Mouse (Mus musculus) limb, embryonic 14.5 days (tissue): ENCODE measurements around the gene Fam53b. TPM values are rescaled to one million over a fixed set of nuclear protein-coding genes. Genes with fewer than 3 reads are reported as not detected.

Experiments used
- ATAC-seq: fragments of 200-750 bp; cut with Nextera tagmentation; 2 replicates; pipeline ENCODE4 v1.8.0; 2017; ENCODE audit warnings: low read depth, moderate number of reproducible peaks, moderate TSS enrichment; ENCODE audit not compliant: low FRiP score
- DNase-seq: peaks from one replicate; pipeline ENCODE4 v3.0.0-alpha.2; 2015; ENCODE audit warnings: low spot score
- H3K27ac ChIP-seq: fragments of 300-500 bp; sonication (generic); replicated peaks from 2 replicates; pipeline ENCODE4 v1.5.1; 2014; ENCODE audit warnings: low read depth, mild to moderate bottlenecking, low read length, moderate library complexity, mixed read lengths
- H3K27me3 ChIP-seq: fragments of 300-500 bp; sonication (generic); 2 replicates; pipeline ENCODE4 v1.6.1; 2014; ENCODE audit warnings: low read length, mixed read lengths; ENCODE audit not compliant: control insufficient read depth, insufficient read depth
- H3K36me3 ChIP-seq: fragments of 300-500 bp; sonication (generic); 2 replicates; pipeline ENCODE4 v1.6.1; 2014; ENCODE audit warnings: mild to moderate bottlenecking, low read length, moderate library complexity, mixed read lengths; ENCODE audit not compliant: control insufficient read depth, insufficient read depth
- H3K4me1 ChIP-seq: fragments of 300-500 bp; sonication (generic); 2 replicates; pipeline ENCODE4 v1.6.1; 2014; ENCODE audit warnings: antibody characterized with exemption, low read length, mixed read lengths; ENCODE audit not compliant: control insufficient read depth, insufficient read depth
- H3K4me2 ChIP-seq: fragments of 300-500 bp; sonication (generic); replicated peaks from 2 replicates; pipeline ENCODE4 v1.6.1; 2014; ENCODE audit warnings: low read depth, mild to moderate bottlenecking, low read length, moderate library complexity; ENCODE audit not compliant: severe bottlenecking
- H3K4me3 ChIP-seq: fragments of 300-500 bp; sonication (generic); replicated peaks from 2 replicates; pipeline ENCODE4 v1.5.1; 2014; ENCODE audit warnings: low read length
- H3K9ac ChIP-seq: fragments of 300-500 bp; sonication (generic); 2 replicates; pipeline ENCODE4 v1.6.1; 2014; ENCODE audit warnings: mild to moderate bottlenecking, low read depth, low read length, moderate library complexity; ENCODE audit not compliant: severe bottlenecking
- H3K9me3 ChIP-seq: fragments of 300-500 bp; sonication (generic); 2 replicates; pipeline ENCODE4 v1.6.1; 2016; ENCODE audit warnings: low read length; ENCODE audit not compliant: control insufficient read depth
- POLR2A ChIP-seq: fragments of 200-500 bp; IDR thresholded peaks from 2 replicates; pipeline ENCODE4 v1.8.0; 2012; ENCODE audit warnings: inconsistent platforms, mild to moderate bottlenecking, moderate library complexity, borderline replicate concordance; ENCODE audit not compliant: insufficient read depth, insufficient read length; ENCODE audit errors: extremely low read depth
- WGBS: fragments of 180-500 bp; shearing (Covaris S2); extraction: QIAGEN DNeasy Blood & Tissue Kit; methylation state at CpG from one replicate; pipeline ENCODE4 v1.1.7; 2014; 5-methylcytosine and 5-hydroxymethylcytosine counted together
- polyA plus RNA-seq, 2 experiments: library from polyadenylated mRNA; depleted of rRNA in 1 of 2; stranded (reverse) in 1 of 2; unstranded in 1 of 2; fragments of >200 nt; fragmentation: Nextera tagmentation in 1 of 2; extraction: Ambion mirVana in 1 of 2; gene quantifications; 2 replicates each; pipeline versions ENCODE4 v1.2.1 to v1.2.3; 2012 to 2014

Fam53b gene
- polyA plus RNA-seq, 2 experiments: 15.1 to 20.8 TPM

GRCm38 (mm10) chr7:132799119-132800016 is 14.3 kb downstream of the Fam53b start:
- no peak for DNase-seq
- no peak overlapping the region for H3K9ac ChIP-seq
- H3K27me3 ChIP-seq: no peaks in the 10 kb centered on the region
- ATAC-seq: no peak
- no peak overlapping the region for H3K4me2 ChIP-seq
- no peak overlapping the region for H3K27ac ChIP-seq
- peaks cover 7% of the 10 kb centered on the region for H3K4me1 ChIP-seq
- no peak for TF ChIP-seq POLR2A
- WGBS: 86% methylated on average over 5 of the region's 5 CpGs
- peaks cover 7% of the 10 kb centered on the region for H3K36me3 ChIP-seq
- H3K9me3 ChIP-seq: no peaks in the 10 kb centered on the region
- H3K4me3 ChIP-seq: no peak overlapping the region

DNA sequence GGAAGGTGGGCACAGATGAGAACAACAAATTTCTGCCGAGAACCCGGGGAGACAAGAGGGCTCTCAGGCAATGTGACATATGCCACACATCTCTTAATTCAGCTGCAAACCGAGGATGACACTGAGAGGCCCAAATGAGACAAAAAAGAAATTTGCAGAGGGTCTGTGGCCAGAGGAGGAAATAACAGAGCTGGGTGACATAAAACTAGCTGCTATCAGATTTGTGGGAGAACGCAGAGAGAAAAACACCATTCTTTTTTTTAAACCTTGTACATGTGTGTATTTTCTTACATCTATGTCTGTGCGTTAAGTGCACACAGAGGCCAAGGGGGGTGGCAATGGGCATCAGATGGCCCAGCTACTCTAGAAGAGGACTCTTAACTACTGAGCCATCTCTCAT is 18.5 kb downstream of the Fam53b start:
- H3K27ac ChIP-seq: no peak overlapping the region
- no peak overlapping the region for H3K4me2 ChIP-seq
- no peaks in the 10 kb centered on the region for H3K9me3 ChIP-seq
- DNase-seq (no peak), ATAC-seq (no peak)
- TF ChIP-seq POLR2A: no peak
- peaks cover 5% of the 10 kb centered on the region; the same call in 1 of the 2 replicates for H3K4me1 ChIP-seq
- H3K36me3 ChIP-seq: peaks cover 2% of the 10 kb centered on the region; the same call in 1 of the 2 replicates
- H3K9ac ChIP-seq: no peak overlapping the region
- H3K4me3 ChIP-seq: no peak overlapping the region
- 87% methylated on average over 5 of the region's 5 CpGs for WGBS
- H3K27me3 ChIP-seq: no peaks in the 10 kb centered on the region

GRCm38 (mm10) chr7:132793467-132793866 is 20.2 kb downstream of the Fam53b start:
- 66% methylated on average over 6 of the region's 6 CpGs for WGBS
- no peak for DNase-seq
- Histone ChIP-seq H3K27me3 (no peaks in the 10 kb centered on the region), H3K27ac (0 out of 2 replicates have a peak overlapping the region, but pooled peaks have one; percentile 8), H3K36me3 (no peaks in the 10 kb centered on the region), H3K4me3 (no peak overlapping the region), H3K4me2 (no peak overlapping the region), H3K9me3 (no peaks in the 10 kb centered on the region), H3K4me1 (peaks cover 5% of the 10 kb centered on the region; the same call in 1 of the 2 replicates), H3K9ac (no peak overlapping the region)
- ATAC-seq: no peak
- TF ChIP-seq POLR2A: no peak

GRCm38 (mm10) chr7:132790447-132791219 is 23.1 kb downstream of the Fam53b start:
- H3K36me3 ChIP-seq: no peaks in the 10 kb centered on the region
- no peak for ATAC-seq

DNA sequence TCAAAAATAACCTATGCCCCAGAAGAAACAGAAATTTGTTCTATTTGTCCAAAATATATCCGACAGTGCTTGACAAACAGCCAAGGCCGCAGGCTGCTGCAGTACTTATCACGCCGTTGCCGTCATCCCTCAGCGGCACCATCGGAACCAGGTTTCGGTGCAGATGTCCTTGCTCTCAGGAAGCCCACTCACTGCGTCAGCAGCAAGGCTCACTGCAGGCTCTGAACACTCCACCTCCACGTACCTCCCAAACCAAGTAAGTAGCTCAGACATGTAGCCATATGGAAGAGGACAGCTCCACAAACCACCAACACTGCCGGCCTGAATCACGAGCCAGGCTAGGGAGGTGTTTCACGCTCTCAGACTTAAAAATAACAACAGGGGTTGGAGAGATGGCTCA is 24.9 kb downstream of the Fam53b start:
- no peak overlapping the region for H3K4me3 ChIP-seq
- no peak overlapping the region for H3K4me2 ChIP-seq
- no peak overlapping the region for H3K27ac ChIP-seq
- ATAC-seq (no peak), DNase-seq (no peak)
- no peaks in the 10 kb centered on the region for H3K9me3 ChIP-seq
- H3K4me1 ChIP-seq: peaks cover 9% of the 10 kb centered on the region; the same call in 1 of the 2 replicates
- no peaks in the 10 kb centered on the region for H3K36me3 ChIP-seq
- H3K9ac ChIP-seq: no peak overlapping the region
- 93% methylated on average over 13 of the region's 13 CpGs for WGBS
- TF ChIP-seq POLR2A: no peak
- no peaks in the 10 kb centered on the region for H3K27me3 ChIP-seq

More at GRCm38 (mm10) chr7:132790447-132791219, 23.1 kb downstream of the Fam53b start:
- Histone ChIP-seq H3K9me3 (no peaks in the 10 kb centered on the region), H3K9ac (no peak overlapping the region), H3K27ac (no peak overlapping the region), H3K4me1 (peaks cover 5% of the 10 kb centered on the region; the same call in 1 of the 2 replicates), H3K4me3 (no peak overlapping the region), H3K27me3 (no peaks in the 10 kb centered on the region), H3K4me2 (no peak overlapping the region)
- DNase-seq: no peak
- no peak for TF ChIP-seq POLR2A
- 90% methylated on average over 14 of the region's 14 CpGs for WGBS
